Mouse (Mus musculus) liver, adult 2 months (tissue): ENCODE measurements around the gene Ssmem1.

Experiments
- CTCF ChIP-seq: fragments of 200-500 bp; IDR thresholded peaks from 2 replicates; pipeline ENCODE4 v1.5.1; 2011; ENCODE audit warnings: low read depth, low read length, control low read depth
- POLR2A ChIP-seq: fragments of 200-500 bp; IDR thresholded peaks from 2 replicates; pipeline ENCODE4 v1.6.1; 2011; ENCODE audit warnings: low read length, control low read depth; ENCODE audit not compliant: insufficient read depth; ENCODE audit errors: extremely low read depth

DNA sequence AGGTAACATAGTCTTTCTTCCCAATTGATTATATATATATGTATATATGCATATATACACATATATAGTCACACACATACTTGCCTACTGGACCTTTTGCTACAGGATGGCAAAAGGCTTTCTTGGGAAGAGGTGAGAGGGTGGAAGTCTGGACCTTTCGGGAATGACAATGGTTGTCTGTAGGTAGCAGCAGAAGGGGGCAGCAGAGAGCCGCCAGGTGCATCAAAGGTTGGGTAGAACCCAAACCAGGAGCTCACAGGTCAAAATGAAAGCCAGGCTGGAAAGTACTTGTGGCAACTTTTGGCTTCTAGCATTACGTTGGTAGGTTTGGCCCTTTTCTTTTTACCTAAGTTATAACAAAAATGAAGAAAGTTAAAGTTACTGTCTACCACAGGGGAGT, 25.7 kb downstream of the Ssmem1 start:
- peak; percentile 89 for TF ChIP-seq CTCF
- no peak for TF ChIP-seq POLR2A
